Mouse (Mus musculus): ENCODE data around the gene Rala.
"Not testable (repeated sequence)": the region's sequence is repeated elsewhere in the genome, so short reads cannot be mapped to it uniquely, and the experiment has no call there.

Gene Rala

DNA sequence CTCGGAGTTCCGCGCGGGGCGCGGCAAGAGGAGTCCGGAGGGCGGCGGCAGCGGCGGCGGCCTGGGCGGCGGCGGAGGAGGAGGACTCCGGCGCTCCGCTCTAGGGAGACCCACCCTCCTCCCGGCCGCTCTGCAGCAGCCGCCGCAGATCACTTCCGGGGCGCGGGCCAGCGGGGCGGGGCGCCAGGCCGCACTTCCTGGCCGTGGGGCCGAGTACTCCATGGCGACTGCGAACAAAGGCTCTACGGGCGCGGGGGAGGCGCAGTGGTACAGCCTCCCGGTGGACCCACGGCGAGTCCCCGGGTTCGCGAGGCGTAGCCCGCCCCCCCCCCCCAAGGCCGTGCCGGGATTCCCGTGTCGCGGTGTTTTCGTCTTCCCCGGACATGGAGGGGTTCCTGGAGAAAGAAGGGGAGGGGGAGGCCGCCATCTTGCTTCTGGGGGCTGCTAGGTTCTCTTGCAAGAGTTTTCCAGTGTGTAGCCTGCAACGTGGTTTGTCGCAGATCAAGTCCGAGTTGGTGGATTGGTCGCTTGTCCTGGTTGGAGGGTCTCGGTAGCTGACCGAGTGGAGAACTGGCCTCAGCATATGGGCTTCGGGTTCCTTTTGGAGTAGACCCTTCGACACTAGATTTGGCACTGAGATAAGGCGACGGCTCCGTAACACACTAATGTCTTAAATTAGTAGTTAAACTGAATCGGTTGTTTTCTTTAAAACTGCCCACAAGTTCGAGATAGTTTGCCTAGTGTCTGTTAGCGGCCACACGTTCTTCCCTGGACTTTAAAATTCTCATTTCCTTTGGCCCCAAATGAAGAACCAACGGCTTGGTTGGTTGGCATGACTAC is at the start of gene Rala:
Gene Rala, minus strand, starts transcription at position 162 of the 840 bp plus-strand sequence.
- peak; percentile 91 for DNase-seq

DNA sequence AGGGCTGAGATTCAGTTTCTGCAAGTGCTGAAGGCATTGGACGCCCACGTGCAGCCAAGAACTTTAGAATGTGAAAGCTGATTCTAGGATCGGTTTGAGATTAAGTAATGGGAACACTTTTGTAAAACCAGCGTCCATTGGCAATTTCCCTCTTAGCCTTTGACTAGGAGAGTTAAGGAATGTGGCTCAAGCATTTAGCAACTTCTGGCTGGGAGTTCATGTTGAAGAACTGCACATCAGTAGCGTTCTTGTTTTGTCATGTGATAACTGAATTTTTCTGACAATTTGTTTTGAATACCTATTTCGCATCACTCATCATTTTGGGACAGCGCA is 49.4 kb upstream of the Rala start:
- no peak for DNase-seq

DNA sequence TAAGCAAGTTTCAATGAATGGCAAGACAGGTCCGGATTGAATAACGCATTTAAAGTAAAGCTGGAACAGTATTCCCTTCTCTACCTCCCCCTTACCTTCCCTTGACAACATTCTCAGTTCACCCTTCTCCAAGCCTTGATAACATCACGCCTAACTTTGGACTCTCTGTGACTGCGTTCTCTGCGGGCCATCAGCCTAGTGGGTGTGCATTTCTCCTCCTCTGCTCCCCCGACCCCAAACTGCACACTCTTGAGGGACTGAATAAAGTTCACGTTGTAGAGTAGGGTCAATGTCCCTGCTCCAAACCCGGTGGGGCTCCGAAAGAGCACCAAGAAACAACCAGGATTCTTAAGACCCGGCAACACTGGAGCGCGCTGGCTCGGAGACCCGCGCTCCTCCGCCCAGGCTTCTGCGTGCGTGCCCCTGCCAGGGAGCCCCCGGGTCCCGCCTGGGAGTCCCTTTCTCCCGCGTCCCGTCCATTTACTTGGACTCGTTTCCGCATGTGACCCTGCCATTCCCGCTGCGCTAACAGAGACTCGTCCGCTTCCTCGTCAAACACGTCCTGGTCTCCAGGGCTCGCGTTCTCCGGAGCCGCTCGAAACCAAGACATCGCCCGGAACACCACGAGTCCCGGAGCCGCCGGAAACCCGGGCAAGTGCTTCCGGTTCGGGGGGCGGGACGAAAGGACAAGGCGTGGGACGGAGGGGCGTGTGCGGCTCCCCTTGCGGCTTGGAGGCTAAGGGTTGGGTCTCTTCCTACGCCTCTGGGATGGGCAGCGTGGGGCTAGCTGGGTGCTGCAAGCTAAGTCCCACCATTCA is 48.9 kb upstream of the Rala start, which contains the start of gene Yae1d1:
Gene Yae1d1, minus strand, starts transcription at position 653 of the 818 bp plus-strand sequence.
- DNase-seq = peak; percentile 78

DNA sequence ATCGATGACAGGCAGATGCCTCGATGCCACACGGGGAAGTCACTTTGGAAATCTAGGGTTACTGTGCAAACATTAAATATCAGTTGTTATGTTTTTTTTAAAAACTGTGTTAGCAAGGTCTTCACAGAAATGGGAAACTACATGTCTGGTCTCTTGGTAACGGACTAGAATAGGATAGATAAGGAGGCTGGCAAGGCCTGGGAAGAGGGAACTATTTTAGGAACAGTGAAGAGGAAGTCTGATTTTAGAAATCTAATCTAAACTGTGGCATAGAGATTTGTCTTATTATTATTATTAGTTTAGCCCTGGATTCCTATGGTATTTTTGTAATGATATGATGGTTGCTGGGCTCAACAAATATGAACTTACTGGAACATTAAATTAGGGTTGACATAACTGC is 48.0 kb upstream of the Rala start:
- DNase-seq = no peak

DNA sequence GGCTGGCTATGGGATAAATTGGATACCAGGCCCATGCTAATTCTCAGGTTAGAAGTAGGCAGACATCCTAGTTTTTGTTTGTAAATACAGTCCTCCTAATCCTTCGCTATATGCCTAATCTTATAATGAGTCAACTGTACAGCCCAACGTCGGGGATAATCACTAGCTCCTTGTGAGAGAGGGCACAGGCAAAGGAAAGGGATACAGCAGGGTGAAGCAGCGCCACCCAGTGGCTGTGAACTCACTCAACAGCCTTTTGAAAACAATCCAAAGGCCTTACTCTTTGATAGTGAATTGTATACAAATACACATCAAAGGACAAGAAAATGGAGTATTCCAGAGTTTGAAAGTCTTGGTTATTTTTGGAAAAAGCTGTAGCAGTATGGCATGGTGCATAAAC is 39.2 kb upstream of the Rala start:
- peak; percentile 8 for DNase-seq

DNA sequence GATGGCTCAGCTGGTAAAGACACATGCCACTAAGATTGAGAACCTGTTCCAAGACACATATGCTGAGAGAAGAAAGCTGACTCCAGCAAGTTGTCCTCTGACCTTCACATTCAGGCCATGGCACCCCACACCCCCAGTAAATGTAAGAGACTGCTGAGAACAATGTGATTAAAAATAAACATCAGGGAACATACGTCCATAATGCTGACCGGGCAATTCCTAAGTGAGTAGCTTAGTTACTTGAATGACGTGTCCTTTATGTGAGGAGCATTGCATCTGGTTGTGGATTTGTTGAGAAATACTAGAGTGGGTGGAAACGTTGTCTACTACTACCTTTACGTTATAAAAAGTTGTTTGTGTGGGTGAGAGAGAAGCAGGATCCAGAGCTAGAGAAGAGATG is 38.6 kb upstream of the Rala start:
- DNase-seq = no peak

DNA sequence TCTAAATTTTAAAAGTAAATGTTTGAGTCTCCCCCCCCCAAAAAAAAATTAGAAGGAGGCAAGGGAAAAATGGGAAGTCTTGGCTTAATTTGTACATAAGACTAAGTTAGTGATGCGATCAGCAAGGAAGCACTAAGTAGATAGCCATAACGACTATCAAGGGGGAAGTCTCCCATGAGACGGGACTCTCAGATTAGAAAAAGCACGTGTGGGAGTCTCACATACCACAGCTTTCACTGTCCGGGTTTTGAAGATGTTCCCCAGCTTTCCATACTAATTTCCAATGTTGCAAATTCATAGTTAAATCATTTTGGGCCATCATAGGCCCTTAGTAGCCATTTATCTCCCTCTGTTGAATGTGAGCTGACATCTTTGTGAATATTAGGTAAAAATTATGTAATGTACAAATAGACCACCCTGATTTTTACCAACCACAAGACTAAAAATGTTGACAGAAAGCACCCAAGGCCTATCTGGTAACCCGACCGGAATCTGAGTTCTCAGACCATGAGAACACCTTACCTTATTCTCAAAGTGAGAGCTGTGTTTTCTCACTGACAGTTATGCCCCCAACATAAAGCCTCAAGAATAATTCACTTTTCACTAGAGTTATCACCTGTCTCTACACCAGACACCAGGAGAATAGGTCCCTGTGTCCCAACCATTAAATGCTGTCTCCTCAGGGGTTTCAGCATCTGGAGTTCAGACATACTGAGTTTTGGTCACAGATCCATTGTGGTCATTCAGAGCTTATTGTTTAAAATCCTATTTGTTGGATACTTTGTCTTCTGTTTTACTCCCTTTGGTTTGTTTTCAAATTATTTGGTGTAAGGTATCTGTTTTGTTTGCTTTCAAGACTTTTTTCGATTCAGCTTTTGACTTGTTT is 33.1 kb upstream of the Rala start:
- DNase-seq = no peak

DNA sequence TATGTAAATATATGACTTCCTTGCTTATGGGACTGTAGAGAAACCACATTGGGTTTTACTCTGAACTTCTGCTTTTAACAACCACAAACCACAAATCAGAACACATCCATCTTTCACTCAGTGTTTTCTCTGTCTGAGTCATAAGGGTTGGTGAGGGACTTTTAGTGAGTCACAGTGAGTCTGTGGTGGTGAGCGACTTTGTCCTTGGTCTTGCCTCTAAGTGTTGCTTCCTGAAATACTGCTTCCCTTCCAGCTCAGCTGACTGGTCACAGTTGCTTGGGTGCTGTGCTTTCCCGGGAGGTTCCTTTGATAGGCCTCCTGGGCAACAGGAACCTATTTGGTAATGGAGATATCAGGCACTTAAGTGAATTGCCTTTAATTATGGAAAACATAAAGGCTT is 31.9 kb upstream of the Rala start:
- DNase-seq = no peak

DNA sequence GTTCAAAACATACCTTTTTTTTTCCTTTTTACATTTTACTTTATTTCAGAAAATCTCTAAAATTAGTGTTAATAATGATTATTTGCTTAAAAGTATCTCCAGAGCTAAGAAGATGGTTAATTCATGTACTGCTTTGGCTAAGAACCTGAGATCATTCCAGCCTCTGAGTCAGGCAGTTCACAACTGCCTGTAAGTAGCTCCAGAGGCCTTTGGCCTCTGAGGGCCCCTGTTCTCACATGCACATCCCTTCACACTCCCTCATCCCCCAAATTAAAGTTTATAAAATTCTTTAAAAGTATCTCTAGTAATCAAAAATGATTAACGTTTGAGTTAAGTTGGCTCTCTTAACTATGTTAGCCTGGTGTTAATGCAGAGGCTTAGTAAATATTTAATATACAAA is 31.4 kb upstream of the Rala start:
- DNase-seq = no peak

DNA sequence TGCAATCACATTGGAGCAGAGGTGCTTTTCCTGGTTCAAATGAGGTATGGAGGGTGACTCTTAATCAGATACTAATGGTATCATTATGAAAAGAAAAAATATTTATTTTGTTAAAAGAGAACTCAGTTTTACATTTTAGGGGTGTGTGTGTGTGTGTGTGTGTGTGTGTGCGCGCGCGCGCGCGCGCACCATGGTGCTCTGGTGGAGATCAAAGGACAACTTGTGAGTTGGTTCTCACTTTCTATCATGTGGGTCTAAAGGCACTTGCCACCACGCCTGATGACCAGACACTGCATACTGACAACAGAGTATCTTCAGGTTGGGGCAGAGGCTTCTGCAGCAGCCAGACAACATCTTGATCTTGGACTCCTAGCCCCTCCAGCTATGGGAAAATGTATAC is 30.7 kb upstream of the Rala start:
- DNase-seq = no peak

DNA sequence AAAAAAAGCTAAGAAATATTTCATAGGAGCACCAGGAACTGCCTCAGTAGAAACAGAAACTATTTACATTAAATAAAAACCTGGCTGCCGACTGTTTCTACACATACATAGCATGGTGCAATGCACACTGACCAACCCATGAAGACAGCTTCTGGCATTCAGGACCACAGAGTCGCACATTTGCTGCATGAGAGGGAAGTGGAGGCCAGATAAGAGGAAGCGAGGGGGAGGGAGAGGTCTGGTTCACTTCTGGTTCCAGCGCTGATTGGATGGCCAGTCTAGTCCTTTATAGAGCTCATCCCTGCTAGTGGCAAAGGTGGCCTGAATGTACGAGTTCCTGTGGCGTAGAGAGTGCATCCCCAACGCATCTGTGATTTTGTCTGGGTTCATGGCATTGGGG is 16.6 kb upstream of the Rala start:
- no peak for DNase-seq

DNA sequence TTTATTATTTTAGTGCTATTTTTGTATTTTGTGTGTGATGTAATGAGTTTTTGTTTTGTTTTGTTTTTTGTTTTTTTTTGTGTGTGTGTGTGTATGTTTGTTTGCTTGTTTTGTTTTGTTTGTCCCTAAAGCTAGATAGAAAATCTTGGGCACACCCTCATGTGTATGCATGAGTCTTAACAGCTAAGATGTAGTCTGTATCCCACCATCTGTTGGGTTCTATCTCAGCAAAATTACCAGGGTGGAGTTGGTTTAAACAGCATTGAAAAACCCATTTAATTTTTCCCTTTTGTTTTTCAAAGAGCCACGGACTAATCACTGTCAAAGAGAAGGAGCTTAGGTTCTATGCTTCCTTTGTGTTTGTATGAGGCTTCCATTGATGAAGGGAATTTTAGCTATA is 10.2 kb upstream of the Rala start:
- DNase-seq = no peak

DNA sequence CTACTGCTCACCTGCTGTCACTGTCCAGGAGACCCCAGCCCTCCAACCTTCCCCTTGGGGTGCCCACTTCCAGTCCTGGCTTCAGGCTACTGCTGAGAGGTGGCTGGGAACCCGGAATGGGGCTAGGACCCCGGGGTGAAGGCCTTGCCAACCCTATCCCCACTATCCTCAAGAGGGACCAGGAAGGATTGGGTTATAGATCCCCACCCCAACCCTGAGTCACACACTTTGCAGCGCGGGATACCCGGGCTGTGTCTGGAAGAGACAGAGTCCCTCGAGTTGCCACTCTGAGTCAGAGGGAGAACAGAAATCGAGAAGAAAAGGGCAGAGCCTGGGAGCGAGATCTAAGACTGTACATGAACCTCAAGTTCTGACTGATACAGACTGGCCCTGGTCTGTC is 6.5 kb upstream of the Rala start:
- not testable (repeated sequence) for DNase-seq

DNA sequence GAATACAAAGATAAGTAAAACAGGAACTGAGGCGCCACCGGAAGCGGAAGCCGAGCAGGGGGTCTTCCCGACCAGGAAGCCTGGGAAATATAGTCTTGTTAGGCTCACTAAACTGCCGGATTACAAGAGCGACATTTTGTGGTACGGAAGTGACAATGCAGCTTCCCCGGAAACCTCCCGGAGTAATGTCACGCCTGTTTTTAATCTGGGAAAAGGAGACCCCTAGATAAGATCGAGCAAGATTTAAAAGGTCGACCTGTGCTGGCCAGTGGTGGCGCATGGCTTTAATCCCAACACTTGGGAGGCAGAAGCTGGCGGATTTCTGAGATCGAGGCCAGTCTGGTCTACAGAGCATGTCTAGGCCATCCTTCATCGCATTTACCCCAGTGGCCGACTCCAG is 5.5 kb upstream of the Rala start:
- no peak for DNase-seq

DNA sequence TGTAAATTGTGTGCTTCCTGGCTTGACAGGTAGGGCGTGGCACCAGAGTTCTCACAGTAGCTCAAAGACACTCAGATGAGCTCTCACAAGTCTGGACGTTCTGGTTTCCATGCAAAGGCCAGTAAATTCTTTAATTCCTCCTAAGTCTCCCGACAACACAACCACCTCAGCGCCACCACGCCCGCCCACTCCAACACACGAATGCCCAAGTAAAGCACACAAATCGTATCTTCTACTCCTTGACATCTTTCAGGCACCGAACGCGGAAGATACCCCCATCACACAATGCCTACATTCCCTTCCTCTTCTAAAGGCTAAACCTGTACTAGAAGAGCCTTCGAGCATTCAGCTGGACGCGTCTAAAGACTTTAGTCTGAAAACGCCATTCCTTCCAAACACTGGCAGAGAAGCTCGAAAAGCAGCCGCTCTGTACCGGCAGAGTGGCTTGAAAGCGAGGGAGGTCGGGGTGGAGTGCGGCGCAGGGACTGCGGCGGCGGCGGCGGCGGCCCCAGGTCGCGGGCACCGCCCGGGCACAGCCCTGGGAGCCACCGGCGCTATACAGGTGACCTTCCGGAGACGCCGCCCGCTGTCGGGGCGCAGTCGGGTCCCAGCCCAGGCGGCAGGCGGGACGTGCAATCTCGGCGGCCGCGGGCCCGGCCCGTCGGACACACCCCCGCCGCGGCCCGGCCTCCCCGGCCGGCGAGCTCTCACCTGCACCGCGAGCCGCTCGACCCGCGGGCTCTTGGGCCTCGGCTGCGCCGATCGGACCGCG is 547 bp downstream of the Rala start:
- peak; percentile 11 for DNase-seq

DNA sequence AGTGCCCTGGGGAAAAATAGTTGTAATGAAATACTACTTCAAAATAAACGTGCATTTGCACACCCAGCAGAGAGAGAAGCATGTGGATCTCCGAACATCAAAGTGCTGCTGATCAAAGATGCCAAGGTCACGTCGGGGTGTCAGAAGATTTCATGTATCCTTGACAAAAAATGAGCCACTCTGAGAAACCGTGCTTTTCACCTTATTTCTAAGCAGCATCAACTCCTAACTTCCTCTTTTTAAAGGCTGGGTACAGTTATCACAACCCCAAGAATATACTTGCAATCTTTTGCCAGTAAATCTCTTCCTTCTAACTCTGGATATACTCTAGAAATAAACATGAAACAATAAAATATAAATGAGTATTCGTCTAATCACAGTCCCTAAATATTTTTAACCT is 1.7 kb downstream of the Rala start:
- DNase-seq = no peak

DNA sequence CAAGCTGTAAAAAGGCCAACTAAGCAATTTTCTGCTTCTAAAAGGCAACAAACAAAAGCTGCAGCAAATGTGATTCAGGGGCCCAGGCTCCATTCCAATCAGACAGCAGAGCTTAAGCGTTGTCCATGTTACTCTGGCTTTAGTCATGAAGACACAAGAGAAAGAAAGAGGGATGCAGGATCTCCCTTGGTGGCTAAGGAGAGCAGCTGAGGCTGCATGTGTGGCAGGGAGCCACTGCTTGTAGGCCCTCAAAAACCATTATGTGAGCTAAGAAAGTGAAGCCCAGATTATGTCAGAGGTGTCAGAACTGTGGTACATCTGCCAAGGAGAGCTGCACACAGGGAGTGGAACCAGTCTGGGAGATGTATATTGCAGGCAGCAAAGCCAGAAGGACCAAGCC is 36.7 kb downstream of the Rala start:
- DNase-seq = no peak

DNA sequence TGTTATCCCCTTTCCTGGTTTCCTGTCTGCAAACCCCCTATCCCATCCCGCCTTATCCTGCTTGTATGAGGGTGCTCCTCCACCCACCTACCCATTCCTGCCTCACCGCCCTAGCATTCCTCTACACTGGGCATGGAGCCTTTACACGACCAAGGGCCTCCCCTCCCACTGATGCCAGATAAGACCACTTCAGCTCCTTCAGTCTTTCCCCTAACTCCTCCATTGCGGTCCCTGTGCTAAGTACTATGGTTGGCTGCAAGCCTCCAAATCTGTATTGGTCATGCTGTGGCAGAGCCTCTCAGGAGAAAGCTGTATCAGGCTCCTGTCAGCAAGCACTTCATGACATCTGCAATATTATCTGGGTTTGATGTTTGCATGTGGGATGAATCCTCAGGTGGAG is 42.6 kb downstream of the Rala start:
- no peak for DNase-seq

DNA sequence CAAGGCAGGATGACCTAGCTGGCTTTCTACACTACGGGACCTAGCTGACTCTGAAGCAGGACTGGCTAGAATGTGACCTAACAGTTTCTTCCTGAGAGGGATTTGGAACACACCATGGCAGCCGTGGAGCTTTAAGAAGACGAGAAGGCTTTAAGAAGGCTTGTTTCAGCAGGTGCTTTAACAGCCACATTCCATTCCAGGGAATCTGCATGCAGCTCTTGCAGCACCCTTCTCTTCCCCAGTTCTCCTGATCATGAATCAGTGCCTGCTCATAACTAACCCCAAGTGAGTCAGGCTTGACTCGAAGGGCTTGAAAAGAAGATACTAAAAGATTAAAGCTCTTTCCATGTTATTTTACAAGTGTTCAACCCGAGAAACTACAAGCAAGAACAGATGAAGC is 43.4 kb downstream of the Rala start:
- DNase-seq = no peak

DNA sequence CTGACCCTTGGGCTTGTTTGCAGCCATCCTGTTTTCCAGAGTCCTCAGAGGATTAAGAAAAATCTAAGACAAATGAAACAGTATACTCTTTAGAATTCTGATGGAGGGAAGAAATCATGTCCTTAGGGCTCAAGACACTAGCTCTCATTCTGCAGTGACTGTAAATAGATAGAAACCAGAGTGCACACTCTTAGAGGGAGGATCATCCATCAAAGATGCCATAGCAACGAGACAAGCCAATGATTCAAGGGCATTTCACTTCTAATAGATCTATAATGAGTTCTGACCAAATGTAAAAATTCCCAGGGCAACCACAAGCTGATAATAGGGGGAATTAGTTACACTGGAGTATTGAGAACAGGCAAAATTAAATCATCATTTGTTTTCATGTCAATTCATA is 47.0 kb downstream of the Rala start:
- no peak for DNase-seq

DNA sequence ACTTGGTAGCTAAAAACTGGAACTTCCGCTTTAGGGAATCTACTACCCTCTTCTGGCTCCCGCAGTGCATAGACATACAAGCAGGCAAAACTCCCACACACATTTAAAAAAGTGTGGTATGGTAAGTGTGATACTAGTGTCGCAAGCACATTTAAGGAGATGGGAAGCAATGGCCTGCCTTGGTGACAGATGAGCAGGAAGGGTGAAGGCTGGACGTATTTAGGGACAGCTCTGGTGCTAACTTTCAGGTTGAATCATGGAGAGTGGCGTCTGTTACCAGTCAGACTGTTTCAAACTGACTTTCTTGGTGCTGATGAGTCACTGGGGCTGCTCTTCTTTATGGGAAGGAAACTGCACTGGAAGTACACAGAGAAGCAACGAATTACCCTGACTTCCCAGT is 52.5 kb downstream of the Rala start:
- no peak for DNase-seq

DNA sequence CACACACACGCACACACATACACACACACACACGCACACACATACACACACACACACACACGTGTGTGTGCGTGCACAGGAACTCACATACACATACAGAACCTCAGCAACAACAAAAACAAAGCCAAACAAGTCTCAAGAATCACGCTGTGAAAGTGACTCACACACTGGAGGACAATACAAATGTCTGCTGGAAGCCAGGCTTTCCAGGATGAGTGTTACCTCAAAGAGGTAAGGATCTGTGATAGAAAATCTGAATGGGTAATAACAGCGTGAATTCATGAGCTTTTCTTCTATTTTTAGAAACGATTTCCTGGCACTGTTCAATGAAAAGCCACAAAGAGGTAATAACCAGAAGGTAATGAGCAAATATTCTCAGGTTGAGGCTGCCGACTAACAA is 59.8 kb downstream of the Rala start:
- no peak for DNase-seq

DNA sequence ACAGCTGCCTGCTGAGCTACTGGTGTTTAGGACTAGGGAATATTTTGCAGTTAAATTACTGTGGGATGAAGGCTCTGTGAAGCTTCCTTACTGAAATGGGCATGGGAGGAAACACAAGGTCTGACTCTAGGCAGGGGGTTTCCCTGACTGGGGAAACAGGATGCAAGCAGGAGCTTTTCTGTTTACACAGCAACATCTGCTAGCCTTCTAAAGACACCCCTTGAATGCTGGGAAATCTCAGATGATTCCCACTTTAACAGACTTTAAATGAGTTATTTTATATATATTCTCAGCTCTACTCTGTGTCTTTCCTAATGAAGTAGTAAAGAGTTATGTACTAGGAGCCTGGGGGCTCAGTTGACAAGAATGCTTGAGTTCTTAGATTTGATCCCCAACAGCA is 65.0 kb downstream of the Rala start:
- DNase-seq = no peak
